Mouse (Mus musculus) midbrain, embryonic 13.5 days (tissue): Measurements from ENCODE around the gene Spaca5. TPM values are rescaled to one million over a fixed set of nuclear protein-coding genes. Genes with fewer than 3 reads are reported as not detected.

Experiments
- ATAC-seq: fragments of 200-750 bp; cut with Nextera tagmentation; 2 replicates; pipeline ENCODE4 v1.8.0; 2017; ENCODE audit warnings: mild to moderate bottlenecking, moderate TSS enrichment, moderate library complexity
- H3K27ac ChIP-seq: fragments of 300-500 bp; sonication (generic); 2 replicates; pipeline ENCODE4 v1.5.1; 2015; ENCODE audit warnings: inconsistent platforms, mild to moderate bottlenecking, moderate library complexity
- H3K27me3 ChIP-seq: fragments of 300-500 bp; sonication (generic); 2 replicates; pipeline ENCODE4 v1.6.1; 2015; ENCODE audit warnings: mild to moderate bottlenecking, inconsistent platforms
- H3K36me3 ChIP-seq: fragments of 300-500 bp; sonication (generic); 2 replicates; pipeline ENCODE4 v1.6.1; 2015; ENCODE audit warnings: mild to moderate bottlenecking, inconsistent platforms
- H3K4me1 ChIP-seq: fragments of 300-500 bp; sonication (generic); replicated peaks from 2 replicates; pipeline ENCODE4 v1.6.1; 2015; ENCODE audit warnings: inconsistent platforms
- H3K4me2 ChIP-seq: fragments of 300-500 bp; sonication (generic); replicated peaks from 2 replicates; pipeline ENCODE4 v1.6.1; 2015; ENCODE audit warnings: moderate library complexity, mild to moderate bottlenecking, inconsistent platforms
- H3K4me3 ChIP-seq: fragments of 300-500 bp; sonication (generic); replicated peaks from 2 replicates; pipeline ENCODE4 v1.5.1; 2015; ENCODE audit warnings: mild to moderate bottlenecking, inconsistent platforms
- H3K9ac ChIP-seq: fragments of 300-500 bp; sonication (generic); replicated peaks from 2 replicates; pipeline ENCODE4 v1.6.1; 2015; ENCODE audit warnings: mild to moderate bottlenecking, inconsistent platforms
- H3K9me3 ChIP-seq: fragments of 300-500 bp; sonication (generic); 2 replicates; pipeline ENCODE4 v1.6.1; 2016; ENCODE audit warnings: mild to moderate bottlenecking, inconsistent platforms
- WGBS: fragments of 180-500 bp; shearing (Covaris S2); methylation state at CpG from one replicate; pipeline ENCODE4 v1.1.7; 2015; 5-methylcytosine and 5-hydroxymethylcytosine counted together
- polyA plus RNA-seq: library from polyadenylated mRNA; unstranded; fragments of >200 nt; fragmentation: Nextera tagmentation; extraction: Ambion mirVana; gene quantifications from 2 replicates; pipeline ENCODE4 v1.2.1, GENCODE M21; 2015

Spaca5 gene
- not detected in 2 replicates for polyA plus RNA-seq

- no peak within 1 kb of the TSS for H3K9ac ChIP-seq
- H3K36me3 ChIP-seq: no peaks in the 10 kb centered on the region
- ATAC-seq: no peak
- H3K4me3 ChIP-seq: no peak within 1 kb of the TSS
- H3K9me3 ChIP-seq: no peaks in the 10 kb centered on the region
- H3K4me1 ChIP-seq: no peaks in the 10 kb centered on the region
- no peak within 1 kb of the TSS for H3K4me2 ChIP-seq
- H3K27me3 ChIP-seq: no peaks in the 10 kb centered on the region
- no peak within 1 kb of the TSS for H3K27ac ChIP-seq
These were observed at the start of gene Spaca5 for GRCm38 (mm10) chrX:21068106-21068505. Gene Spaca5 (plus strand): TSS chrX:21068406.

- Histone ChIP-seq H3K27ac (peak overlapping the region; percentile 14; the same call in 1 of the 2 replicates), H3K9ac (peak overlapping the region; percentile 61; the same call in 1 of the 2 replicates), H3K4me3 (peak overlapping the region; percentile 48), H3K9me3 (no peaks in the 10 kb centered on the region), H3K4me1 (no peaks in the 10 kb centered on the region), H3K36me3 (no peaks in the 10 kb centered on the region), H3K27me3 (no peaks in the 10 kb centered on the region), H3K4me2 (peak overlapping the region; percentile 52)
- no peak; the same call in 1 of the 2 replicates for ATAC-seq
- 21% methylated on average over 9 of the region's 9 CpGs for WGBS
These were observed 6.7 kb upstream of the Spaca5 start for GRCm38 (mm10) chrX:21061460-21061859.

GRCm38 (mm10) chrX:21061866-21062543 lies 6.2 kb upstream of the Spaca5 start, which contains the start of gene Zfp182:
Gene Zfp182 (minus strand): TSS chrX:21062316.
- H3K4me2 ChIP-seq: peak within 1 kb of the TSS; percentile 52
- peak within 1 kb of the TSS; percentile 14; the same call in 1 of the 2 replicates for H3K27ac ChIP-seq
- peak; percentile 98 for ATAC-seq
- H3K36me3 ChIP-seq: no peaks in the 10 kb centered on the region
- peak within 1 kb of the TSS; percentile 48 for H3K4me3 ChIP-seq
- H3K4me1 ChIP-seq: no peaks in the 10 kb centered on the region
- peak within 1 kb of the TSS; percentile 61; the same call in 1 of the 2 replicates for H3K9ac ChIP-seq
- H3K9me3 ChIP-seq: no peaks in the 10 kb centered on the region
- 20% methylated on average over 25 of the region's 25 CpGs for WGBS
- no peaks in the 10 kb centered on the region for H3K27me3 ChIP-seq

- H3K4me2 ChIP-seq: peak overlapping the region; percentile 48
- ATAC-seq: peak; percentile 29; the same call in 1 of the 2 replicates
- H3K27ac ChIP-seq: no peak overlapping the region
- H3K9ac ChIP-seq: 0 out of 2 replicates have a peak overlapping the region, but pooled peaks have one; percentile 33
- peak overlapping the region; percentile 48 for H3K4me3 ChIP-seq
- WGBS: 72% methylated on average over 3 of the region's 3 CpGs
- no peaks in the 10 kb centered on the region for H3K36me3 ChIP-seq
- H3K9me3 ChIP-seq: no peaks in the 10 kb centered on the region
- H3K27me3 ChIP-seq: no peaks in the 10 kb centered on the region
- H3K4me1 ChIP-seq: no peaks in the 10 kb centered on the region
These were observed 5.7 kb upstream of the Spaca5 start for GRCm38 (mm10) chrX:21062544-21062890.

GRCm38 (mm10) chrX:21088645-21088982 lies 20.4 kb downstream of the Spaca5 start:
- H3K9me3 ChIP-seq: no peaks in the 10 kb centered on the region
- peak overlapping the region; percentile 63 for H3K9ac ChIP-seq
- H3K27ac ChIP-seq: peak overlapping the region; percentile 87; the same call in 1 of the 2 replicates
- ATAC-seq: peak; percentile 82
- peaks cover 2% of the 10 kb centered on the region; the same call in 1 of the 2 replicates for H3K36me3 ChIP-seq
- H3K4me1 ChIP-seq: no peaks in the 10 kb centered on the region
- H3K4me2 ChIP-seq: peak overlapping the region; percentile 52
- no peaks in the 10 kb centered on the region for H3K27me3 ChIP-seq
- 35% methylated on average over 6 of the region's 6 CpGs for WGBS
- peak overlapping the region; percentile 47 for H3K4me3 ChIP-seq

GRCm38 (mm10) chrX:21088983-21089866 lies 21.0 kb downstream of the Spaca5 start, which contains the start of gene Zfp300:
Gene Zfp300 (minus strand): TSS chrX:21089527.
- Histone ChIP-seq H3K4me2 (peak within 1 kb of the TSS; percentile 52), H3K36me3 (no peaks in the 10 kb centered on the region), H3K4me1 (no peaks in the 10 kb centered on the region), H3K9ac (peak within 1 kb of the TSS; percentile 63), H3K9me3 (no peaks in the 10 kb centered on the region), H3K27me3 (no peaks in the 10 kb centered on the region), H3K27ac (peak within 1 kb of the TSS; percentile 87), H3K4me3 (peak within 1 kb of the TSS; percentile 47)
- peak; percentile 95 for ATAC-seq
- 23% methylated on average over 27 of the region's 27 CpGs for WGBS

- H3K9ac ChIP-seq: peak overlapping the region; percentile 52; the same call in 1 of the 2 replicates
- no peaks in the 10 kb centered on the region for H3K9me3 ChIP-seq
- no peaks in the 10 kb centered on the region for H3K36me3 ChIP-seq
- 56% methylated on average over 7 of the region's 7 CpGs for WGBS
- H3K4me1 ChIP-seq: no peaks in the 10 kb centered on the region
- H3K4me2 ChIP-seq: peak overlapping the region; percentile 52
- H3K27ac ChIP-seq: peak overlapping the region; percentile 87
- H3K27me3 ChIP-seq: no peaks in the 10 kb centered on the region
- peak overlapping the region; percentile 47 for H3K4me3 ChIP-seq
- ATAC-seq: peak; percentile 64
These were observed 21.6 kb downstream of the Spaca5 start for GRCm38 (mm10) chrX:21089867-21090239.

GRCm38 (mm10) chrX:21115520-21115919 lies 47.3 kb downstream of the Spaca5 start, which contains the start of gene Ssxa1:
Gene Ssxa1 (plus strand): TSS chrX:21115820.
- Histone ChIP-seq H3K27me3 (no peaks in the 10 kb centered on the region), H3K4me3 (no peak within 1 kb of the TSS), H3K4me2 (no peak within 1 kb of the TSS), H3K36me3 (no peaks in the 10 kb centered on the region), H3K27ac (no peak within 1 kb of the TSS), H3K9ac (no peak within 1 kb of the TSS), H3K4me1 (no peaks in the 10 kb centered on the region), H3K9me3 (no peaks in the 10 kb centered on the region)
- WGBS: 79% methylated on average over 4 of the region's 4 CpGs
- no peak for ATAC-seq

Other genes with a start within 250 kb of the Spaca5 start
- 2.9 and 3.5 TPM in 2 replicates for gene Timp1, start 198.2 kb upstream of the Spaca5 start, polyA plus RNA-seq
- 26.5 and 30.8 TPM in 2 replicates for gene Syn1, start 147.4 kb upstream of the Spaca5 start, polyA plus RNA-seq
- 5.3 and 7.4 TPM in 2 replicates for gene Cfp, start 136.9 kb upstream of the Spaca5 start, polyA plus RNA-seq
- gene Elk1, start 117.8 kb upstream of the Spaca5 start, polyA plus RNA-seq: 20.9 and 23.4 TPM in 2 replicates
- 46.1 and 48.8 TPM in 2 replicates for gene Uxt, start 106.4 kb upstream of the Spaca5 start, polyA plus RNA-seq
- 9.3 and 11.1 TPM in 2 replicates for gene Zfp182, start 6.1 kb upstream of the Spaca5 start, polyA plus RNA-seq
- gene Zfp300, start 21.1 kb downstream of the Spaca5 start, polyA plus RNA-seq: 3.5 and 4.1 TPM in 2 replicates
- not detected in 2 replicates for gene Ssxa1, start 47.4 kb downstream of the Spaca5 start, polyA plus RNA-seq
- not detected in 2 replicates for gene Gm21876, start 107.2 kb downstream of the Spaca5 start, polyA plus RNA-seq